Mouse (Mus musculus): Measurements from ENCODE around the gene Ehbp1l1.

Ehbp1l1 gene

GRCm38 (mm10) chr19:5731264-5731978 is 5.3 kb upstream of the Ehbp1l1 start:
- DNase-seq: peak; percentile 92

GRCm38 (mm10) chr19:5730314-5731186 is 4.4 kb upstream of the Ehbp1l1 start:
- peak; percentile 57 for DNase-seq

- DNase-seq: peak; percentile 82
These were observed 3.3 kb upstream of the Ehbp1l1 start, which contains the start of gene Fam89b for GRCm38 (mm10) chr19:5729444-5729815. TSS of gene Fam89b (minus strand) at chr19:5729653.

GRCm38 (mm10) chr19:5728631-5729443 is 2.7 kb upstream of the Ehbp1l1 start:
- DNase-seq: peak; percentile 73

- DNase-seq: peak; percentile 76
These were observed 1.6 kb upstream of the Ehbp1l1 start for GRCm38 (mm10) chr19:5727701-5728100.

- DNase-seq: no peak
These were observed 953 bp upstream of the Ehbp1l1 start for GRCm38 (mm10) chr19:5726961-5727578.

- DNase-seq: no peak
These were observed 949 bp downstream of the Ehbp1l1 start for GRCm38 (mm10) chr19:5725029-5725707.

- no peak for DNase-seq
These were observed 1.6 kb downstream of the Ehbp1l1 start for GRCm38 (mm10) chr19:5724549-5724941.

GRCm38 (mm10) chr19:5723934-5724548 is 2.1 kb downstream of the Ehbp1l1 start:
- no peak for DNase-seq

- no peak for DNase-seq
These were observed 3.2 kb downstream of the Ehbp1l1 start for GRCm38 (mm10) chr19:5722848-5723425.

- no peak for DNase-seq
These were observed 4.9 kb downstream of the Ehbp1l1 start for GRCm38 (mm10) chr19:5721233-5721632.

GRCm38 (mm10) chr19:5716955-5717354 is 9.2 kb downstream of the Ehbp1l1 start:
- DNase-seq: no peak

GRCm38 (mm10) chr19:5715793-5716688 is 10.1 kb downstream of the Ehbp1l1 start:
- DNase-seq: peak; percentile 53

GRCm38 (mm10) chr19:5713730-5714129 is 12.4 kb downstream of the Ehbp1l1 start:
- DNase-seq: no peak

GRCm38 (mm10) chr19:5713255-5713654 is 12.9 kb downstream of the Ehbp1l1 start:
- no peak for DNase-seq

GRCm38 (mm10) chr19:5711907-5712460 is 14.1 kb downstream of the Ehbp1l1 start:
- DNase-seq: no peak

GRCm38 (mm10) chr19:5711218-5711617 is 14.9 kb downstream of the Ehbp1l1 start:
- peak; percentile 68 for DNase-seq

- no peak for DNase-seq
These were observed 15.5 kb downstream of the Ehbp1l1 start for GRCm38 (mm10) chr19:5710581-5710980.

- DNase-seq: no peak
These were observed 16.0 kb downstream of the Ehbp1l1 start for GRCm38 (mm10) chr19:5710068-5710467.

All from cerebellum, adult 11-12 months (tissue).